Mouse (Mus musculus) liver, adult 2 months (tissue): ENCODE results near the gene Serinc5.

Experiments used
- CTCF ChIP-seq: fragments of 200-500 bp; IDR thresholded peaks from 2 replicates; pipeline ENCODE4 v1.5.1; 2011; ENCODE audit warnings: low read depth, low read length, control low read depth
- POLR2A ChIP-seq: fragments of 200-500 bp; IDR thresholded peaks from 2 replicates; pipeline ENCODE4 v1.6.1; 2011; ENCODE audit warnings: low read length, control low read depth; ENCODE audit not compliant: insufficient read depth; ENCODE audit errors: extremely low read depth

DNA sequence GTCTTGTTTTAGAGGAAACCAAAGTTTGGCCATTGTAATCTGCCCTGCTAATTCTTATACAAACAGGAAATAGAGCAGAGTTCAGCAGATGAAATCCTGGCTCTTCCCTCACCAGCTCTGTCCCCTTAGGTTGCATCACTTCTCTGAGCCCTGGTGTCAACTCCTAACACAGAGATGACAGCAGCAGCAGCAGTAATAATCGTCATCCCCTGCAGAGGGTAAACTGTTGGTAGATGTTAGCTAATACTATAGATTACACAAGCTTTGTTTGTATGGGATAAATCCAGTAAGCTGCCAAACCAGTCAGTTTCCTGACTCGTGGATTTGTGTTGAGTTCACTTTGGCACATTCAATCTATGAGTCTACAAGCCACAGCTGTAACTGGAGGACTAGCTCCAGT lies 40.1 kb downstream of the Serinc5 start:
- TF ChIP-seq POLR2A (no peak), CTCF (no peak)
